Mouse (Mus musculus): ENCODE data around the gene Slc3a2. TPM values are rescaled to one million over a fixed set of nuclear protein-coding genes. Genes with fewer than 3 reads are reported as not detected.
"Not testable (repeated sequence)": the region's sequence is repeated elsewhere in the genome, so short reads cannot be mapped to it uniquely, and the experiment has no call there.

The Slc3a2 gene
- polyA plus RNA-seq, 1 experiment from 2014 or later, result 161 TPM

DNA sequence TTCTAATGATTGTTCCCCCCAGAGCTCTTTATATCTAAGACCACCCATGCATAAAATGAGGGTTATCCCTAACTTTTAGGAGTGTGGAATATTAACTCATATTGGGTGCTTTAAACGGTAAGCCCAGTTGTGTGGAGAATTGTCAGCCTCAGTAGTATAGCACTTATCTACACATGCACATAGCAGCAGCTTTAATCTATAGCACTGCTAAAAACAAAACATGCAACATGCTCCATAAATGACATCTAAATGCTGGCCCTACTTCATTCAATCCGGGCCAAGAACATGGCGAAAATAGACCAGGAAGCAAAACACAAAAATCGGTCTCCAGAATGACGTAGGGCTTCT, 636 bp downstream of the Slc3a2 start:
- H3K27ac ChIP-seq, result peak overlapping the region; percentile 95
- H3K36me3 ChIP-seq (replicated peaks; ENCODE audit: control insufficient read depth, insufficient read depth), result peaks cover 33% of the 10 kb centered on the region
- ATAC-seq (ENCODE audit: low FRiP score) (peak; percentile 0; the same call in 1 of the 2 replicates), DNase-seq (ENCODE audit: low spot score) (no peak)
- H3K9ac ChIP-seq, result peak overlapping the region; percentile 82
- 2% methylated on average over 5 of the region's 5 CpGs for WGBS
- no peaks in the 10 kb centered on the region for H3K27me3 ChIP-seq (ENCODE audit: control insufficient read depth, insufficient read depth, low read length)
- peak overlapping the region; percentile 67 for H3K4me3 ChIP-seq (replicated peaks; ENCODE audit: low read length)
- peaks cover 28% of the 10 kb centered on the region for H3K4me1 ChIP-seq (replicated peaks; ENCODE audit: control insufficient read depth, insufficient read depth, low read length)
- peak overlapping the region; percentile 84 for H3K4me2 ChIP-seq (replicated peaks)
- no peaks in the 10 kb centered on the region for H3K9me3 ChIP-seq (ENCODE audit: control insufficient read depth, low read length)

DNA sequence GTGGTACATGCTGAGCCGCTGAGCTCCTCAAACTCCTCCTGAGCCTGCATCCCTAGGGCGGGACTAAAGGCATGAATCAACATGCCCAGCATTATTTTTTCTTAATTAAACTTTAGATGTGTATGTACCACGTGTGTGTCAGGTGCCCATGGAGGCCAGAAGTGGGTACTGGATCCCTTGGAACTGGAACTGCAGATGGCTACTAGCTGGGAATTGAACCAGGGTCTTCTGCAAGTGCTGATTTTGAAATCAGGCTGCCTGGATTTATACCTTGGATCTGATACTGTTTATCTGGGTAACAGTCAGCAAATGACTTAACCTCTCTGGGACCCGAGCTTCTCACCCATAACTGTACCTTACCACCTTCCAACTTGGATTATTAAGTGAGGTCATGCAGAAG, 1.1 kb downstream of the Slc3a2 start:
- 63% methylated on average over 4 of the region's 4 CpGs for WGBS
- H3K27me3 ChIP-seq (ENCODE audit: control insufficient read depth, insufficient read depth, low read length), result no peaks in the 10 kb centered on the region
- peaks cover 28% of the 10 kb centered on the region for H3K4me1 ChIP-seq (replicated peaks; ENCODE audit: control insufficient read depth, insufficient read depth, low read length)
- DNase-seq (ENCODE audit: low spot score) (no peak), ATAC-seq (ENCODE audit: low FRiP score) (no peak)
- H3K4me3 ChIP-seq (replicated peaks; ENCODE audit: low read length), result peak overlapping the region; percentile 67
- no peaks in the 10 kb centered on the region for H3K9me3 ChIP-seq (ENCODE audit: control insufficient read depth, low read length)
- H3K4me2 ChIP-seq (replicated peaks), result peak overlapping the region; percentile 84
- H3K9ac ChIP-seq, result peak overlapping the region; percentile 82
- H3K27ac ChIP-seq, result peak overlapping the region; percentile 95
- peaks cover 31% of the 10 kb centered on the region for H3K36me3 ChIP-seq (replicated peaks; ENCODE audit: control insufficient read depth, insufficient read depth)

DNA sequence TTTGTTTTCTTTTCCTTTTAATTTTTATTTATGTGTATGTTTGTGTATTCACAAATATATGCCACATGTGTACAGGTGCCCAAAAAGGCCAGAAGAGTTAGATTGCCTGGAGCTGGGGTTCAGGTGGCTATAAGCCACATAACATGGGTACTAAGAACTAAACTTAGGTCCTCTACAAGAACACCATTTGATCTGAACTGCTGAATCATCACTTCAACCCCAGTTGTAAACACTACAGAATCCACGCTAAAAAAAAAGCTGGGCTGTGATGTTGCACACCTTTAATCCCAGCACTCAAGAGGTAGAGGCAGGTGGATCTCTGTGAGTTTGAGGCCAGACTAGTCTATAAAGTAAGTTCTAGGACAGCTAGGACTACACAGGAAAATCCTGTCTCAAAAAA, 1.8 kb downstream of the Slc3a2 start:
- ATAC-seq (ENCODE audit: low FRiP score), result no peak
- H3K9me3 ChIP-seq (ENCODE audit: control insufficient read depth, low read length), result no peaks in the 10 kb centered on the region
- H3K36me3 ChIP-seq (replicated peaks; ENCODE audit: control insufficient read depth, insufficient read depth), result peaks cover 24% of the 10 kb centered on the region
- H3K27ac ChIP-seq, result no peak overlapping the region
- H3K4me2 ChIP-seq (replicated peaks), result peak overlapping the region; percentile 84
- DNase-seq (ENCODE audit: low spot score), result no peak
- H3K27me3 ChIP-seq (ENCODE audit: control insufficient read depth, insufficient read depth, low read length), result no peaks in the 10 kb centered on the region
- H3K4me3 ChIP-seq (replicated peaks; ENCODE audit: low read length), result peak overlapping the region; percentile 67
- H3K9ac ChIP-seq, result 0 out of 2 replicates have a peak overlapping the region, but pooled peaks have one; percentile 82
- peaks cover 28% of the 10 kb centered on the region for H3K4me1 ChIP-seq (replicated peaks; ENCODE audit: control insufficient read depth, insufficient read depth, low read length)
- WGBS, result 84% methylated on average over 1 of the region's 1 CpGs

DNA sequence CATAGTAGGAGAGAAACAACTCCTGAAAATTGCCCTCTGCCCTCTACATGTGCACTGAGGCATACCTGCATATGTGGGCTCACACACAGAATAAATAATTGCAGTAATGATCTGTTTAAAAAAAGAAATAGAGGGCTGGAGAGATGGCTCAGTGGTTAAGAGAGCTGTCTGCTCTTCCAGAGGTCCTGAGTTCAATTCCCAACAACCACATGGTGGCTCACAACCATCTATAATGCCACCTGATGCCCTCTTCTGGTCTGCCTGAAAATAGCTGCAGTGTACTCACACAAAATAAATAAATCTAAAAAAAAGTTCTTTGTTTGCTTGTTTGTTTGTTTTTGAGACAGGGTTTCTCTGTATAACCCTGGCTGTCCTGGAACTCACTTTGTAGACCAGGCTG, 4.1 kb downstream of the Slc3a2 start:
- not testable (repeated sequence) for H3K4me3 ChIP-seq (replicated peaks; ENCODE audit: low read length); H3K9me3 ChIP-seq (ENCODE audit: control insufficient read depth, low read length); H3K27ac ChIP-seq; H3K27me3 ChIP-seq (ENCODE audit: control insufficient read depth, insufficient read depth, low read length); ATAC-seq (ENCODE audit: low FRiP score); H3K9ac ChIP-seq; DNase-seq (ENCODE audit: low spot score); H3K4me2 ChIP-seq (replicated peaks); H3K36me3 ChIP-seq (replicated peaks; ENCODE audit: control insufficient read depth, insufficient read depth)
- H3K4me1 ChIP-seq (replicated peaks; ENCODE audit: control insufficient read depth, insufficient read depth, low read length), result peaks cover 20% of the 10 kb centered on the region

DNA sequence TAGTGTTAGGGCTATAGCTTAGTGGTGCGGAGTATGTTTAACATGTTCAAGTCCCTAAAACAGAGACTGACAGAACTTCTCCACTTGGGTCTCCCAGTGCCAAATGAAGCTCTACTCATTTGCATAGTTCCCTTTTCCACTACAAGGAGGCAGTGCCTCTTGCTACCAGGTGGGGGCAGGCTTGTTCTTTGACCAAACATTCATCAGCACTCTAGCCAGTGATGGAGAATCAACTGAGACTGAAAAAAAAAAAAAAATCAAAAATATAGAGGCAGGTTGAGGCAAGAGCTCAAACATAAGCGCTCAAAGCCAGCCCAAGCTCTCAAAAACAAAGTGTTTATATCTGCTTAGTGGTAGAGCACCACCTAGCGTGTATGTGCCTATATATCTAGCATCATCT, 4.8 kb downstream of the Slc3a2 start:
- 0 out of 2 replicates have a peak, but pooled peaks cover 3% of the 10 kb centered on the region for H3K36me3 ChIP-seq (replicated peaks; ENCODE audit: control insufficient read depth, insufficient read depth)
- ATAC-seq (ENCODE audit: low FRiP score), result no peak
- H3K27me3 ChIP-seq (ENCODE audit: control insufficient read depth, insufficient read depth, low read length), result no peaks in the 10 kb centered on the region
- 62% methylated on average over 3 of the region's 3 CpGs for WGBS
- H3K4me3 ChIP-seq (replicated peaks; ENCODE audit: low read length), result no peak overlapping the region
- H3K9ac ChIP-seq, result no peak overlapping the region
- no peaks in the 10 kb centered on the region for H3K9me3 ChIP-seq (ENCODE audit: control insufficient read depth, low read length)
- no peak overlapping the region for H3K4me2 ChIP-seq (replicated peaks)
- DNase-seq (ENCODE audit: low spot score), result peak; percentile 63
- H3K4me1 ChIP-seq (replicated peaks; ENCODE audit: control insufficient read depth, insufficient read depth, low read length), result peaks cover 20% of the 10 kb centered on the region
- H3K27ac ChIP-seq, result no peak overlapping the region

DNA sequence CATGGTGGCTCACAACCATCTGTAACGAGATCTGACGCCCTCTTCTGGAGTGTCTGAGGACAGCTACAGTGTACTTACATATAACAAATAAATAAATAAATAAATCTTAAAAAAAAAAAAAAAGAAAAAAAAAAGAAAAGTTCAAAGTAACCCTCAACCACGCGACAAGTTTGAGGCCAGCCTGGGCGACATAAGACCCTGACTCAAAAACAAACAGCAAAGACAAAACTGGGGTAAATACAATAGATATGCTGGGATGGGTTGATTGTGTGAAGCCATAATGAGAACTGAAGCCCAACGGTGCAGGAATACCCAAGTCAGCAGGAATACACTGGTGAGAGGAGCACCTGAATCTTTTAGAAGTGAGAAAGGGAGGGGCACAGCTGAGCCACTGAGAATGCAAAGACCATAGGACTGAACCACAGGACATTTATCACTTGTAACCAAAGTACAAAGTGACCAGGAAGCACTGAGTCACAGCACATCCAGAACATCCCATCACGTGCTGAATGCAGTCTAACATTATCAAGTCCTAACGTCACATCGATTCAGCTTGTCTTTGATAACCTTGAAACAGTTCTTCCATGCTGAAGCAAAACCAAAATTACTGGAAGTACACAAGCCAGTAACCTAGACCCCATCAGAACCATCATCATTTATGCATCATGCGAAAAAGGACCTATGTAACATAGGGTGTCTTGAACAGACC, 6.2 kb downstream of the Slc3a2 start:
- 65% methylated on average over 8 of the region's 10 CpGs for WGBS
- Histone ChIP-seq H3K9ac (no peak overlapping the region), H3K4me2 (replicated peaks) (no peak overlapping the region), H3K27ac (no peak overlapping the region), H3K9me3 (ENCODE audit: control insufficient read depth, low read length) (no peaks in the 10 kb centered on the region), H3K4me3 (replicated peaks; ENCODE audit: low read length) (no peak overlapping the region), H3K4me1 (replicated peaks; ENCODE audit: control insufficient read depth, insufficient read depth, low read length) (peaks cover 23% of the 10 kb centered on the region), H3K36me3 (replicated peaks; ENCODE audit: control insufficient read depth, insufficient read depth) (0 out of 2 replicates have a peak, but pooled peaks cover 3% of the 10 kb centered on the region), H3K27me3 (ENCODE audit: control insufficient read depth, insufficient read depth, low read length) (no peaks in the 10 kb centered on the region)
- DNase-seq (ENCODE audit: low spot score) (no peak), ATAC-seq (ENCODE audit: low FRiP score) (no peak)

DNA sequence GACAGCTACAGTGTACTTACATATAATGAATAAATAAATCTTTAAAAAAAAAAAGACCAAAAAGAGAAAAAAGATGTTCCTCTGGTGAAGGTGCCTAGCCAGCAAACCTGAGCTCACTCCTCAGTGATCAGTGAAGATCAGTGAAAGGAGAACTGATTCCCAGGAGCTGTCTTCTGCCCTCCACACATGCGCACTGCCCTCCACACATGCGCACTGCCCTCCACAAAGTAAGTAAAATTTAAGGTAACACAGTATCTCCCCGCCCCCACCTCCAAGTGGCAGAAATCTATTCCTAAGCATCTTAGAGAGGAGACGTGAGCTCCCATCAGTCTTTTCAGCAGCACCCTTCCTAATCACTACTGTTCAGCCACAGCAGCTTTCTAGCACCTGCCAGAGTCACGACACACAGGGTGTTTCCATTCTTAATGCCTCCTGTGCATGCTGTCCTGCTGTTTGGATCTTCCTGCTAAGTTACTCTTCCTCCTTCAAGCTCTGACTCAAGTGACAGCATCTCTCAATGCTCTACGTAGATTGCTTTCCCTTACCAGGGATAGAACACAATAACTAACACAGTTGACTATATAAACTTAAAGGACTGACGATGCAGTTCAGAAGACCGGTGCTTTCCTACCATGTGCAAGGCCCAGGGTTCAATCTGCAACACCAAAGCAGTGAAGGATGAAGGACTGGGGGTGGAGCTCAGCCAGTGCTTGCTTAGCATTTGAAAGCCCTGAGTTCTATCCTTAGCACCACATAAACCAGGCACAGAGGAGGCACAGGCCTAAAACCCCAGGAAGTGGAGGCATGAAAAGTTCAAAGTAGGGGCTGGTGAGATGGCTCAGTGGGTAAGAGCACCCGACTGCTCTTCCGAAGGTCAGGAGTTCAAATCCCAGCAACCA, 7.1 kb downstream of the Slc3a2 start:
- Histone ChIP-seq H3K27ac (no peak overlapping the region), H3K9me3 (ENCODE audit: control insufficient read depth, low read length) (no peaks in the 10 kb centered on the region), H3K4me3 (replicated peaks; ENCODE audit: low read length) (no peak overlapping the region), H3K4me2 (replicated peaks) (no peak overlapping the region), H3K36me3 (replicated peaks; ENCODE audit: control insufficient read depth, insufficient read depth) (peaks cover 10% of the 10 kb centered on the region), H3K9ac (no peak overlapping the region), H3K27me3 (ENCODE audit: control insufficient read depth, insufficient read depth, low read length) (no peaks in the 10 kb centered on the region), H3K4me1 (replicated peaks; ENCODE audit: control insufficient read depth, insufficient read depth, low read length) (peaks cover 23% of the 10 kb centered on the region)
- WGBS, result 62% methylated on average over 10 of the region's 10 CpGs
- no peak for ATAC-seq (ENCODE audit: low FRiP score)
- DNase-seq (ENCODE audit: low spot score), result no peak

DNA sequence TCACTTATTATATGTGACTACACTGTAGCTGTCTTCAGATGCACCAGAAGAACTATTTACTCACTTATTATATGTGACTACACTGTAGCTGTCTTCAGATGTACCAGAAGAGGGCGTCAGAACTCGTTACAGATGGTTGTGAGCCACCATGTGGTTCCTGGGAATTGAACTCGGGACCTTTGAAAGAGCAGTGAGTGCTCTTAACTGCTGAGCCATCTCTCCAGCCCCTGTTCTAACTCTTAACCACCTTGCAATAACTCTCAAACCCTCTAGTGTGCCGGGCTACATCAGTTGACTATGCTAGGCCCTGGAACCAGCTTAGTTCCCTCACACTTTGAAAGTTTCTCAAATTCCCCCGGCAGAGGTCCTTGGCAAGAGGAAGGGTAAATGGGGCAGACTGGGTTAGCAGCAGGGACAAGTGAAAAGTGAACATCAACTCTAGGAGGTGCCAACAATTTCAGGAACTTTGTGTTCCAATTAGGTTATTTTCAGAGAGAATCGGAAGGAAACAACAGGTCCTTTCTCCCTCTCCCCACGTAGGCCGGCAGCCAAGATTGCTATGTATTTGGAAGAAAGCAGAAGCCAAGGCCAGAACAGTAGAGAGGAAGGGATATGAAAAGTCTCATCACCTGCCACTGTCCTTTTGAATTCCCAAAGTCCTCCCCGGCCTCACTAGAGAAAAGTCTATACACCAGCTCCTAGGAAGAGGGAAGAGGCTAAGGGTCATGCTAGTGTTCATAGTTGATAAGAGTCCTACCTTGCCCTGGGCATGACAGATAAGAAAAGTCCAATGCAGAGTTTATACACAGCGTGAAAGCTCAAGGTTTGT, 8.3 kb downstream of the Slc3a2 start:
- ATAC-seq (ENCODE audit: low FRiP score) (no peak), DNase-seq (ENCODE audit: low spot score) (no peak)
- Histone ChIP-seq H3K4me3 (replicated peaks; ENCODE audit: low read length) (no peak overlapping the region; the same call in 1 of the 2 replicates), H3K9ac (no peak overlapping the region), H3K36me3 (replicated peaks; ENCODE audit: control insufficient read depth, insufficient read depth) (peaks cover 19% of the 10 kb centered on the region), H3K27me3 (ENCODE audit: control insufficient read depth, insufficient read depth, low read length) (no peaks in the 10 kb centered on the region), H3K4me2 (replicated peaks) (0 out of 2 replicates have a peak overlapping the region, but pooled peaks have one; percentile 4), H3K9me3 (ENCODE audit: control insufficient read depth, low read length) (no peaks in the 10 kb centered on the region), H3K27ac (no peak overlapping the region), H3K4me1 (replicated peaks; ENCODE audit: control insufficient read depth, insufficient read depth, low read length) (peaks cover 32% of the 10 kb centered on the region)
- 72% methylated on average over 10 of the region's 10 CpGs for WGBS
